Mouse (Mus musculus): ENCODE results near the gene Epo. TPM values are rescaled to one million over a fixed set of nuclear protein-coding genes. Genes with fewer than 3 reads are reported as not detected.
A peak's percentile ranks its signal among the peaks of the same experiment; 100 is the strongest.

Epo gene
- polyA plus RNA-seq, 1 experiment from 2014 or later, result not detected

DNA sequence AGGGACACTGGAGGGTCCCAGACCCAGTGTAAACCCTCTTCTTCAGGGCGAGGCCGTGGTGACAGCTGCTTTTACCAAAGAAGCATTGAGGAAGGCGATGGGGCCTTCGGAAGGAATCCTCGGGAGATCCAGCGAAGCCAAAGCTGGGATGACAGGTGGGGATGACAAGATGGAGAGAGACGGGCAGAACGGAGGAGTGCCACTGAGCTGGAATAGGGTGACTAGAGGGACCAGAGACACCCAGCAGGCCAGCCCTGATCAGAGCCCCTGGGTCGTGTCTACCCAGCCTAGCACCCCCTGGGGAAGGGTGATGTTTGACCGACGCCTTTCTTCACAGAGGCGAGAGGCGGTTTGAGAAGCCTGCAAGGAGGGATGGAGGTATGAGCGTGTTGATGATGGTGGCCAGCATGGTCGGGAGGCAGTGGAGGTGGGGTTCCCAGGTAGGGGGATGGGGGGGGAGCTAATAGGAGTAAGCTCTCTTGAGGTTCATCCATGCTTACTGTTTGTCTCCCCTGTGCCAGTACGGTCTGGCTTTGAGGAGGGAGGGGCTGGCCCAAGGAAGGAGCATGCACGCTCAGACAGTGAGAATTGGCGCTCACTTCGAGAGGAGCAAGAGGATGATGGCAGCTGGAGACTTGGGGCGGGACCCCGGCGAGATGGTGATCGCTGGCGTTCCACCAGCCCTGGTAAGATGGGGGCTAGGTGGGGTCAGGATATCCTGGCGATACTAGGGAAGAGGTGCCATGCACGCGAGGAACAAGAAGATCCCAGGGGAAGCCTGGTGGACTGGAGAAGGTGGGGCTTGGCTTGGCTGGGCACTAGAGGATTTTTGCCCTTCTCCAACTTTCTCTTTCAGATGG, 13.1 kb downstream of the Epo start:
- no peak for ATAC-seq (ENCODE audit: low FRiP score, low TSS enrichment)
- H3K36me3 ChIP-seq (ENCODE audit: control insufficient read depth, insufficient read depth, low read length), result peaks cover 71% of the 10 kb centered on the region

DNA sequence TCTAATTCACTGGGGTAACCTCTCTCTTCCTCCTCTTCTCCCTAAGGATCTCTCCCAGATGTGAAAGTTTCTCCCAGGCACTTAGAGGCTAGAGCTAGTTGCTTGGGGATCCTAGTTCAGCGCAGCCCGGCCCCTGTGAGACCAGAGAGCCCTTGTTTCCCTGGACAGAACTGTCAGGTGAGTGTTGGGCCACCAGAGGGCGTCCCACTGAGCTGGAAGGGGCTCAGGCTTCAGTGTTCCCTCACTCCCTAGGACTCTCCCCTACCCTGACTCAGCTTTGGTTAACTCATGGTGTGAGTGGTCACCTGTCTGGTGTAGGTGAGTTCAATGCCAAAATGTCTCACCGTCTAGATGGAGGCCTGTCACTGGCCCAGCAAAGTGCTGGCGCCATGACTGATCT, 14.6 kb downstream of the Epo start, which contains the start of gene Gigyf1:
Gene Gigyf1, plus strand, starts transcription at position 113 of the 400 bp plus-strand sequence.
- Histone ChIP-seq H3K4me2 (ENCODE audit: low read length) (no peak within 1 kb of the TSS), H3K27me3 (ENCODE audit: control insufficient read depth, insufficient read depth, low read length) (no peaks in the 10 kb centered on the region), H3K4me3 (replicated peaks; ENCODE audit: low read depth, low read length) (no peak within 1 kb of the TSS), H3K27ac (replicated peaks; ENCODE audit: low read depth, low read length) (no peak within 1 kb of the TSS), H3K36me3 (ENCODE audit: control insufficient read depth, insufficient read depth, low read length) (peaks cover 56% of the 10 kb centered on the region), H3K4me1 (ENCODE audit: control insufficient read depth, insufficient read depth, low read length) (peaks cover 10% of the 10 kb centered on the region), H3K9me3 (ENCODE audit: control insufficient read depth, low read length) (no peaks in the 10 kb centered on the region), H3K9ac (replicated peaks; ENCODE audit: low read length) (no peak within 1 kb of the TSS)
- 76% methylated on average over 5 of the region's 5 CpGs for WGBS
- DNase-seq (no peak), ATAC-seq (ENCODE audit: low FRiP score, low TSS enrichment) (no peak)

More for the DNA sequence above, 13.1 kb downstream of the Epo start:
- WGBS, result 93% methylated on average over 27 of the region's 27 CpGs
- no peak for DNase-seq
- Histone ChIP-seq H3K9ac (replicated peaks; ENCODE audit: low read length) (no peak overlapping the region), H3K27ac (replicated peaks; ENCODE audit: low read depth, low read length) (no peak overlapping the region), H3K4me3 (replicated peaks; ENCODE audit: low read depth, low read length) (no peak overlapping the region), H3K9me3 (ENCODE audit: control insufficient read depth, low read length) (no peaks in the 10 kb centered on the region), H3K27me3 (ENCODE audit: control insufficient read depth, insufficient read depth, low read length) (no peaks in the 10 kb centered on the region), H3K4me2 (ENCODE audit: low read length) (no peak overlapping the region), H3K4me1 (ENCODE audit: control insufficient read depth, insufficient read depth, low read length) (no peaks in the 10 kb centered on the region)

DNA sequence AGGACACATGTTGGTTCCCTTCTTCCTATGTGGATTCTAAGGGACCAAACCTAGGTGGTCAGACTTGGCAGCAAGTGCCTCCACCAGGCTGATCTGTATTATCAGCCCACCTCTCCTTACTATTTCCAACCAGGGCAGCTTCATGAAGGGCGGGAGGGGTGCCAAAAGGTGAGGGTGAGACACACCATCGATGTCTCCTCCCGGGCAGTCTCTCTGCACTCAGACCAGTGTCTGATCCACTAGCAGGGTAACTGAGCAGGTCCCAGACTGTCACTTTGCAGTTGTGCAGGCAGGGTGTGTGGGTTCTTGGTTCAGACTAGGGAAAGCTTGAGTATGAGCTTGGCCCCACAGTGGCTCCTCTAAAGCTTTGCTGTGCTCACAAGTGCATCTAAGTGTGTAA, 18.2 kb downstream of the Epo start:
- peaks cover 26% of the 10 kb centered on the region for H3K4me1 ChIP-seq (ENCODE audit: control insufficient read depth, insufficient read depth, low read length)
- H3K27ac ChIP-seq (replicated peaks; ENCODE audit: low read depth, low read length), result no peak overlapping the region

DNA sequence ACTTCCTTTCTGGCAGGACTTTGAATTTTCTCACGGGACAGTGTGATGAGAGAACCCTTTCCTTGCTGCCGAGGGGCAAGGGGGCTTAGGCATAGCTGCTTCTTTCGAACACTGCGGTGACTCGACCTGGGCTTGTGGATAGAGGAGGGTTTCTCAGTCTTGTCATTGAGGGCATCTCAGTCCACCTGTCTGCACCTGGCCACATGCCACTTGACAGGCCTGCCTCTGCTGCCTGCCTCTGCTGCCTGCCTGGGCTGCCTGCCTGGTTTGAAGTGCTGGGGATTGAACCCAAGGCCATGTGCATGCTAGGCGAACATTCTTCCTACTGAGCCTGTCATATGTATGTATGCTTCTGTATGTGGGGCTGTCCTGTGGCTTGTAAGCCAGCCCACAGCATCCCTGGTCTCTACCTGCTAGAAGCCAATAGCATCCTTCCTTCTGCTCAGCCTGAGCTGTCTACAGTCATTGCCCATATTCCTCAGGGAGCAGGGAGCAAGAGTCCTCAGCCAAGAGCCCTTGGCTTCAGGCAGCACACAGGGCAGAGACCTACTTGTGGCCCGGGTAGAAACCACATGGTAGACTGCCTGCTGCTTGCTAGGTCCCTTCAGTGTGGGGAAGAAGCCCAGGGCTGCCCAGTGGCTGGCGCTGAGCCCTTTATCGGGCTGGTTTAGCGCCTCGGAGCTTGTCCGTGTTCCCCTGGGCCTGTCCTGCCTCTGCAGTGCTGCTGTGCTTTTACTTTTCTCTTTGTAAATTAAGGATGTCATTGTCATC, 18.9 kb downstream of the Epo start:
- WGBS, result 80% methylated on average over 12 of the region's 12 CpGs
- ATAC-seq (ENCODE audit: low FRiP score, low TSS enrichment) (no peak), DNase-seq (no peak)
- no peaks in the 10 kb centered on the region for H3K27me3 ChIP-seq (ENCODE audit: control insufficient read depth, insufficient read depth, low read length)
- no peak overlapping the region; the same call in 1 of the 2 replicates for H3K4me2 ChIP-seq (ENCODE audit: low read length)
- no peak overlapping the region for H3K4me3 ChIP-seq (replicated peaks; ENCODE audit: low read depth, low read length)
- no peak overlapping the region for H3K9ac ChIP-seq (replicated peaks; ENCODE audit: low read length)
- H3K27ac ChIP-seq (replicated peaks; ENCODE audit: low read depth, low read length), result no peak overlapping the region; the same call in 1 of the 2 replicates
- peaks cover 13% of the 10 kb centered on the region for H3K36me3 ChIP-seq (ENCODE audit: control insufficient read depth, insufficient read depth, low read length)
- no peaks in the 10 kb centered on the region for H3K9me3 ChIP-seq (ENCODE audit: control insufficient read depth, low read length)
- H3K4me1 ChIP-seq (ENCODE audit: control insufficient read depth, insufficient read depth, low read length), result peaks cover 26% of the 10 kb centered on the region

More for the DNA sequence above, 18.2 kb downstream of the Epo start:
- H3K4me2 ChIP-seq (ENCODE audit: low read length), result no peak overlapping the region; the same call in 1 of the 2 replicates
- DNase-seq (no peak), ATAC-seq (ENCODE audit: low FRiP score, low TSS enrichment) (no peak)
- H3K9ac ChIP-seq (replicated peaks; ENCODE audit: low read length), result no peak overlapping the region
- no peaks in the 10 kb centered on the region for H3K9me3 ChIP-seq (ENCODE audit: control insufficient read depth, low read length)
- WGBS, result 89% methylated on average over 3 of the region's 3 CpGs
- H3K27me3 ChIP-seq (ENCODE audit: control insufficient read depth, insufficient read depth, low read length), result no peaks in the 10 kb centered on the region
- H3K36me3 ChIP-seq (ENCODE audit: control insufficient read depth, insufficient read depth, low read length), result peaks cover 20% of the 10 kb centered on the region
- no peak overlapping the region for H3K4me3 ChIP-seq (replicated peaks; ENCODE audit: low read depth, low read length)

DNA sequence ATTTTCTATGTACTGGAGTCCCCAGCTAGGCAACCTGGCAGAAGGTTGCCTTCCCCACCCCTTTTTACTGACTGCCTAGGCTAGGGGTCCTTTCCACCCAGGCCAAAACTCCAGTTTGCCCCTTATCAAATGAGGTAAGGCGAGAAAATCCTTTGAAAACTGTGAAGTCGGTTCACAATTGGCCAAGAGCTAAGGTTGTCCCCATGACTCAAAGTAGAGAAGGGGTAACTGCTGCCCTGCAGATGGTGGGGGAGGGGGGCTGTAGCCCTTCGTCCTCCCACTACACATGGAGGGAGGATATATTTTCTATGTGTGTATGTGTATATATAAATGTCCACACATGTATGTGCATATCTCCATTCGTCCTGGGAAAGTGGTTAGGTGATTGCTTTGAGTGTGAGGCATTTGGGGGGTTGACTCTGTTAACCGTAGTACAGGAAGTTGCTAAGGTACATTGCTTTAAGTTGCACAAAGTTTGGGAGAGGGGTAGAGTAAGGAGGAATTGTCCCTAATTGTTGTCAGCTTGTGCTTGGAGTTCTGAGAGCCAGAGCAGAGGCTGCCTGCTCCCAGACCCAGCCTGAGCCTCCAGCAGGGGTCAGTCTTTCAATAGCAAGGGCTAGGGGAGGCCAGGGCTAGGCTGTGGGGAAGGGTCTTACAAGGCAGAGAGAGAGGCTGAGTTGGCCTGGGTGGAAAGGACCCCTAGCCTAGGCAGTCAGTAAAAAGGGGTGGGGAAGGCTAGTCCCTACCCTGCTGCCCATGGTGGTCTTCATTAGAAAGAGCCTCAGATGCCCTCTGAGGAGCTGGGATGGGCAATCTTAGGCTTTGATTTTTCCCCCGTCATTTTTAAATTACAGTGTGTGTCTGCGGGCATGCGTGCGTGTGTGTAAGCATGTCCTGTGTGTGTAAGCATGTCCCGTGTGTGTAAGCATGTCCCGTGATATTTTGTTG, 19.9 kb downstream of the Epo start:
- WGBS, result 78% methylated on average over 11 of the region's 11 CpGs
- DNase-seq (peak; percentile 80), ATAC-seq (ENCODE audit: low FRiP score, low TSS enrichment) (no peak)
- H3K27me3 ChIP-seq (ENCODE audit: control insufficient read depth, insufficient read depth, low read length), result no peaks in the 10 kb centered on the region
- peaks cover 26% of the 10 kb centered on the region for H3K4me1 ChIP-seq (ENCODE audit: control insufficient read depth, insufficient read depth, low read length)
- H3K27ac ChIP-seq (replicated peaks; ENCODE audit: low read depth, low read length), result no peak overlapping the region
- peak overlapping the region; percentile 72 for H3K4me2 ChIP-seq (ENCODE audit: low read length)
- peaks cover 3% of the 10 kb centered on the region; the same call in 1 of the 2 replicates for H3K36me3 ChIP-seq (ENCODE audit: control insufficient read depth, insufficient read depth, low read length)
- H3K9me3 ChIP-seq (ENCODE audit: control insufficient read depth, low read length), result no peaks in the 10 kb centered on the region
- H3K4me3 ChIP-seq (replicated peaks; ENCODE audit: low read depth, low read length), result no peak overlapping the region
- H3K9ac ChIP-seq (replicated peaks; ENCODE audit: low read length), result peak overlapping the region; percentile 23; the same call in 1 of the 2 replicates

DNA sequence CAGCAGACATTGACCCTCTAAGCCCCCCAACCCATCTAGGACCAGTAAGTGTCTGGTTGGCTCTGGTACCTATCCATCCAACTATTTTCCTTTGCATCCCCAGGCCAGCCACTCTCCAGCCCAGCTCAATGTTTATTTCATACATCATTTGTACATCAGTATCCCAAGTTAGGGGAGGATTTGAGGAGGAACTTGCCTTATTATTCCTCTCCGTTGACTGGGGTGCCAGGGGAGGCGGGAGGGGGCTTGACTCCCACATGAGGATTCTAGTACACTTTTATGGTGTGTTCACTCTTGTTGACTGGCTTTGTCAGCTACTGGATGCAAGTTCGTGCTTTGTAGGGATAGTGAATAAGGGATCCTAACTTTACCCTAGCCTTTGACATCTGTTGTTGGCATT, 21.3 kb downstream of the Epo start:
- Histone ChIP-seq H3K36me3 (ENCODE audit: control insufficient read depth, insufficient read depth, low read length) (no peaks in the 10 kb centered on the region), H3K27ac (replicated peaks; ENCODE audit: low read depth, low read length) (0 out of 2 replicates have a peak overlapping the region, but pooled peaks have one; percentile 86), H3K4me2 (ENCODE audit: low read length) (peak overlapping the region; percentile 72), H3K4me3 (replicated peaks; ENCODE audit: low read depth, low read length) (peak overlapping the region; percentile 98), H3K9me3 (ENCODE audit: control insufficient read depth, low read length) (no peaks in the 10 kb centered on the region), H3K9ac (replicated peaks; ENCODE audit: low read length) (peak overlapping the region; percentile 99), H3K27me3 (ENCODE audit: control insufficient read depth, insufficient read depth, low read length) (no peaks in the 10 kb centered on the region), H3K4me1 (ENCODE audit: control insufficient read depth, insufficient read depth, low read length) (peaks cover 26% of the 10 kb centered on the region)
- DNase-seq, result no peak
- WGBS, result 56% methylated on average over 3 of the region's 3 CpGs
- ATAC-seq (ENCODE audit: low FRiP score, low TSS enrichment), result no peak

DNA sequence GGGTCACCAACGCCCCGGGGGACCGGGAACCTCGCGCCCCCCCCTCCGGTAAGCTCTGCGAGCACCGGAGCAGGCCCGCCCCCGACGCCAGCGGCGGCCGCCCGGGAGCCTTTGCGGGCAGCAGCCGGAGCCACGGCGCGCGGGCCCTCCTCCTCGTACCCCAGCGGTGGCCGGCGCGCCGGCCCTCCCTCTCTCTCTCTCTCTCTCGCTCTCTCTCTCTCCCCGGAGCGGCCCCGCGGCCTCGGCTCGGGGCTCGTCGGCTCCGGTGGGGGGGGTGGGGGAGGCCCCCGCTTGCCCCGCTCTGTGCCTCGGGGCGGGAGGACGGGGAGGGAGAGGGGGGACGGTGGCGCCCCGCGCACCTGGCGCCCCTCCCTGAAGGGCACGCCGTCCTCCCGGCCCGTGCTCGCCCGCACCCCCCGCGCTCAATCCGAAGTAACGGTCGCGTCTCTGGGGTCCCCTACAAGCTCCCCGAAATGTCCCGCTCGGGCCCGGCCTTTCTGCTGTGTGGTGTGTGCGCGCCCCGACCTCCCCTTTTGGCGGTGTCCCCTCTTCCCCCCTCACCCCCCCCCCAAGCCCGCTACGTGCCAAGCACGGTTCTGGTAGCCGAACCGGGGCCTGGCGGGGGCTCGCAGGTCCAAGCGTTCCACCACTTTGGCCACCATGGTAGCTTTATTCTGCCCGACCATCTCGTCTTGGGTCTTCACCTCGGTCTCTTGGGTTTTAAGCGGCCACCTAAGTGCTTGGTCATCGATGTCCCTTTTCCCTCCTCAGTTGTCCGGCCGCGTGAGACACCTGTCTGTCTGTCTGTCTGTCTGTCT, 22.3 kb downstream of the Epo start:
- ATAC-seq (ENCODE audit: low FRiP score, low TSS enrichment), result peak; percentile 72
- peak; percentile 57 for DNase-seq
- Histone ChIP-seq H3K4me1 (ENCODE audit: control insufficient read depth, insufficient read depth, low read length) (peaks cover 26% of the 10 kb centered on the region), H3K27ac (replicated peaks; ENCODE audit: low read depth, low read length) (peak overlapping the region; percentile 86), H3K4me2 (ENCODE audit: low read length) (peak overlapping the region; percentile 72), H3K9me3 (ENCODE audit: control insufficient read depth, low read length) (no peaks in the 10 kb centered on the region), H3K9ac (replicated peaks; ENCODE audit: low read length) (peak overlapping the region; percentile 99), H3K27me3 (ENCODE audit: control insufficient read depth, insufficient read depth, low read length) (no peaks in the 10 kb centered on the region), H3K36me3 (ENCODE audit: control insufficient read depth, insufficient read depth, low read length) (no peaks in the 10 kb centered on the region), H3K4me3 (replicated peaks; ENCODE audit: low read depth, low read length) (peak overlapping the region; percentile 98)
- 0% methylated on average over 30 of the region's 83 CpGs for WGBS

All from midbrain, embryonic 14.5 days (tissue).